Mouse (Mus musculus) ES-E14 (cell line): ENCODE data around the gene Rnf41. TPM values are rescaled to one million over a fixed set of nuclear protein-coding genes. Genes with fewer than 3 reads are reported as not detected.

Source experiments
- DNase-seq: peaks from one replicate; pipeline ENCODE4 v3.0.0-alpha.2; 2013; ENCODE audit warnings: low read depth, low spot score
- H3K27ac ChIP-seq: 2 replicates; pipeline ENCODE4 v1.5.1; 2012; ENCODE audit warnings: low read depth, mild to moderate bottlenecking, low read length, moderate library complexity, mixed read lengths; ENCODE audit not compliant: poor library complexity, insufficient read depth, severe bottlenecking
- H3K36me3 ChIP-seq: 2 replicates; pipeline ENCODE4 v1.6.1; 2012; ENCODE audit warnings: mild to moderate bottlenecking, low read length, moderate library complexity, mixed read lengths; ENCODE audit not compliant: control insufficient read depth, poor library complexity, insufficient read depth, severe bottlenecking
- H3K4me1 ChIP-seq, 2 experiments: fragments of 150-350 bp in 1 of 2; sonication (generic) in 1 of 2; 2 replicates each; pipeline ENCODE4 v1.6.1; 2012; ENCODE audit warnings: low read length in 2 of 2, mild to moderate bottlenecking in 1 of 2, mixed read lengths in 1 of 2; ENCODE audit not compliant: control insufficient read depth in 2 of 2, insufficient read depth in 2 of 2, poor library complexity in 1 of 2
- H3K4me3 ChIP-seq, 2 experiments: fragments of 150-350 bp in 1 of 2; sonication (generic) in 1 of 2; 2 replicates each; pipeline ENCODE4 v1.5.1; 2012; ENCODE audit warnings: low read length in 2 of 2, low read depth in 1 of 2, mild to moderate bottlenecking in 1 of 2, mixed read lengths in 1 of 2; ENCODE audit not compliant: insufficient read depth in 1 of 2, poor library complexity in 1 of 2, severe bottlenecking in 1 of 2
- H3K9ac ChIP-seq: 2 replicates; pipeline ENCODE4 v1.6.1; 2012; ENCODE audit warnings: low read depth, mild to moderate bottlenecking, low read length, mixed read lengths; ENCODE audit not compliant: poor library complexity, insufficient read depth, severe bottlenecking
- H3K9me3 ChIP-seq: fragments of 150-350 bp; sonication (generic); 2 replicates; pipeline ENCODE4 v1.6.1; 2012; ENCODE audit warnings: low read depth, mild to moderate bottlenecking, low read length; ENCODE audit not compliant: control insufficient read depth, insufficient read depth
- CHD2 ChIP-seq: IDR thresholded peaks from 2 replicates; pipeline ENCODE4 v1.6.1; 2014; ENCODE audit warnings: mild to moderate bottlenecking, low read depth, low read length, inconsistent platforms
- HCFC1 ChIP-seq: IDR thresholded peaks from 2 replicates; pipeline ENCODE4 v1.6.1; 2012; ENCODE audit warnings: low read length, inconsistent platforms, borderline replicate concordance; ENCODE audit not compliant: insufficient read depth
- MAFK ChIP-seq: IDR thresholded peaks from 2 replicates; pipeline ENCODE4 v1.6.1; 2014; ENCODE audit warnings: mild to moderate bottlenecking, low read depth, low read length, inconsistent platforms; ENCODE audit not compliant: insufficient read depth
- ZC3H11A ChIP-seq: IDR thresholded peaks from 2 replicates; pipeline ENCODE4 v1.6.1; 2012; ENCODE audit warnings: low read depth, mild to moderate bottlenecking, inconsistent platforms, low read length, borderline replicate concordance
- ZNF384 ChIP-seq: IDR thresholded peaks from 2 replicates; pipeline ENCODE4 v1.6.1; 2012; ENCODE audit warnings: low read depth, low read length, inconsistent platforms
- in situ Hi-C, 2 experiments: fragments of 600-800 bp; cut with MboI; formaldehyde crosslinking; loops; one replicate each; pipeline ENCODE4 v1.15.1; 2025; ENCODE audit warnings: low sequenced_read_pairs in 2 of 2, inconsistent platforms in 1 of 2; ENCODE audit not compliant: unreplicated experiment in 2 of 2
- total RNA-seq: library from RNA; depleted of rRNA; stranded (reverse); fragments of 300-350 nt; gene quantifications from 2 replicates; pipeline ENCODE4 v1.2.3, GENCODE M21; 2012; rRNA removed

Rnf41 gene
- total RNA-seq, 1 experiment: 41.3 TPM

DNA sequence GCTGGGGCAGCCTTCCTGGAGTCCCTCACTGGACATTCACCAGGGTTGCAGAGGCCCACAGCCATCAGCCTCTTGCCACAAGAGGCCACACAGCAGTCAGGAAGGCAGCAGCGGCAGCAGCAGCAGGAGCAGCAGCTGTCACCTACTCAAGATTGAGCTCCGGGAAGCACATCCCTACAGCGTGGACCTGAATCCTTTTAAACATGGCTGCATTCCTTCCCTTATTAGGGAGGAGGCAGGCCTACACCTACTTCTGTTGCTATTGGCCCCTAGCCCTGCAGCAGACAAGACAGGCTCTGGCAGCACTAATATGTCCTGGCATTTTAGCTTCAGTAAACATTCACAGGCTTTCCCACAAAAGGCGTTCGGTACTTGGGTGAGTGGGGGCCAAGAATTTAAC, 78.8 kb downstream of the Rnf41 start:
- DNase-seq: no peak
- Histone ChIP-seq H3K27ac (no peak overlapping the region; the same call in 1 of the 2 replicates), H3K4me3 (no peak overlapping the region), H3K9me3 (no peaks in the 10 kb centered on the region), H3K36me3 (peaks cover 46% of the 10 kb centered on the region), H3K4me1 (peaks cover 2 to 32% of the 10 kb centered on the region in 2 experiments; a peak in 3 of 4 replicates), H3K9ac (peak overlapping the region; percentile 38; the same call in 1 of the 2 replicates)
- in situ Hi-C loops: no loop called here
- TF ChIP-seq ZC3H11A (no peak), ZNF384 (no peak), MAFK (no peak), CHD2 (no peak), HCFC1 (no peak)

DNA sequence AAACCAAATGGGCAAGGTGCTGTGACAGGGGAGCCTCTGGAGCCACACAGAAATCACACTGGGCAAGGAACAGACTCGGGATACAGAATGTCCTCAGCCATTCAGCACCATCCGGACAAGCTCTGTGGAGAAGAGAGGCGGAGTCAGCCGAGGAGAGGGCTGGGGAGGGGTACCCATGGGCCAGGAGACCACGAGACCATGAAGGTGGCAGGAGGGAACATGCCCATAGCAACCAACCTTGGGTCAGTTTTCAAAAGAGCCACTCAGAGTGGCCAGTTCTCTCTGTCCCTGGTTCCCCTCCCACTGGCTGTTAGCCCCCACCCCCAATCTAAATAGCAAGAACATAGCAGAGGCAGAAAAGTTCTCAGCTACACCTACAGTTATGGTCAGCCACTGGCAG, 79.5 kb downstream of the Rnf41 start:
- in situ Hi-C loops: no loop called here
- TF ChIP-seq ZC3H11A (no peak), CHD2 (no peak), MAFK (no peak), HCFC1 (no peak), ZNF384 (no peak)
- H3K4me1 ChIP-seq: peaks cover 2 to 32% of the 10 kb centered on the region in 2 experiments; a peak in 3 of 4 replicates
- H3K27ac ChIP-seq: no peak overlapping the region
- peaks cover 42% of the 10 kb centered on the region for H3K36me3 ChIP-seq
- no peaks in the 10 kb centered on the region for H3K9me3 ChIP-seq
- H3K4me3 ChIP-seq: no peak overlapping the region
- DNase-seq: no peak
- H3K9ac ChIP-seq: no peak overlapping the region

Other genes with a start within 250 kb of the Rnf41 start
- gene Rbms2, start 231.4 kb upstream of the Rnf41 start, total RNA-seq: 23.2 and 30.8 TPM in 2 replicates
- 21.9 and 40.7 TPM in 2 replicates for gene Gls2, start 217.2 kb upstream of the Rnf41 start, total RNA-seq
- gene Spryd4, start 199.8 kb upstream of the Rnf41 start, total RNA-seq: 22.1 and 24.9 TPM in 2 replicates
- 2.8 and 6.8 TPM in 2 replicates for gene Mip, start 185.8 kb upstream of the Rnf41 start, total RNA-seq
- gene Timeless, start 179.6 kb upstream of the Rnf41 start, total RNA-seq: 69.7 and 106 TPM in 2 replicates
- gene Apon, start 157.6 kb upstream of the Rnf41 start, total RNA-seq: 0.31 and 0.69 TPM in 2 replicates
- 1.4 and 2.1 TPM in 2 replicates for gene Apof, start 143.0 kb upstream of the Rnf41 start, total RNA-seq
- gene Stat2, start 141.1 kb upstream of the Rnf41 start, total RNA-seq: 10.6 and 22.7 TPM in 2 replicates
- gene Il23a, start 112.9 kb upstream of the Rnf41 start, total RNA-seq: 4.1 and 6.1 TPM in 2 replicates
- 21.9 and 25.4 TPM in 2 replicates for gene Pan2, start 108.3 kb upstream of the Rnf41 start, total RNA-seq
- gene Cnpy2, start 89.2 kb upstream of the Rnf41 start, total RNA-seq: 218 and 257 TPM in 2 replicates
- gene Cs, start 73.9 kb upstream of the Rnf41 start, total RNA-seq: 107 and 143 TPM in 2 replicates
- 8.2 and 10.1 TPM in 2 replicates for gene Coq10a, start 42.7 kb upstream of the Rnf41 start, total RNA-seq
- gene Ankrd52, start 34.5 kb upstream of the Rnf41 start, total RNA-seq: 11.1 and 11.4 TPM in 2 replicates
- gene Slc39a5, start 10.4 kb upstream of the Rnf41 start, total RNA-seq: 0.36 and 0.53 TPM in 2 replicates
- gene Nabp2, start 165 bp upstream of the Rnf41 start, total RNA-seq: 25.3 and 28.2 TPM in 2 replicates
- gene Smarcc2, start 47.6 kb downstream of the Rnf41 start, total RNA-seq: 18.9 and 22.8 TPM in 2 replicates
- 894 and 1,090 TPM in 2 replicates for gene Myl6, start 82.5 kb downstream of the Rnf41 start, total RNA-seq
- gene Myl6b, start 87.0 kb downstream of the Rnf41 start, total RNA-seq: 2.0 and 3.7 TPM in 2 replicates
- 62.7 and 135 TPM in 2 replicates for gene Esyt1, start 114.2 kb downstream of the Rnf41 start, total RNA-seq
- gene Zc3h10, start 136.1 kb downstream of the Rnf41 start, total RNA-seq: 18.8 and 19.5 TPM in 2 replicates
- 5,552 and 6,346 TPM in 2 replicates for gene Rpl41, start 137.6 kb downstream of the Rnf41 start, total RNA-seq
- gene Pa2g4, start 154.3 kb downstream of the Rnf41 start, total RNA-seq: 127 and 170 TPM in 2 replicates
- 24.9 and 30.3 TPM in 2 replicates for gene Erbb3, start 178.0 kb downstream of the Rnf41 start, total RNA-seq
- 1,660 and 1,982 TPM in 2 replicates for gene Rps26, start 215.1 kb downstream of the Rnf41 start, total RNA-seq
- gene Ikzf4, start 234.3 kb downstream of the Rnf41 start, total RNA-seq: 1.4 and 1.9 TPM in 2 replicates